Mouse (Mus musculus) T-cell, adult 66 days (primary cell): ENCODE data around the gene H2al1o. TPM values are rescaled to one million over a fixed set of nuclear protein-coding genes. Genes with fewer than 3 reads are reported as not detected.

Experiments used
- total RNA-seq, 2 experiments: library from RNA; stranded (reverse); gene quantifications; 3 replicates in 1 of 2; 4 replicates in 1 of 2; pipeline ENCODE4 v1.2.4; 2023

The H2al1o gene
- total RNA-seq, result not detected

GRCm38 (mm10) chrX:9572309-9572708, at the start of gene H2al1o:
Gene H2al1o, minus strand, starts transcription at chrX:9572409.

Other genes starting within 250 kb of the H2al1o start
- not detected for gene H2al1k, start 221.8 kb downstream of the H2al1o start, total RNA-seq
- gene Cybb, start 84.6 kb downstream of the H2al1o start, total RNA-seq, result 1 to 10 TPM; 4.0 to 9.6 TPM
- 10 to 100 TPM; 14.1 to 22.2 TPM for gene Dynlt3, start 90.6 kb upstream of the H2al1o start, total RNA-seq